Mouse (Mus musculus) heart, adult 8-10 months (tissue): Measurements from ENCODE around the gene Efcab1. TPM values are rescaled to one million over a fixed set of nuclear protein-coding genes. Genes with fewer than 3 reads are reported as not detected.
"Not testable (repeated sequence)": the region's sequence is repeated elsewhere in the genome, so short reads cannot be mapped to it uniquely, and the experiment has no call there.

Experiments used
- DNase-seq: peaks from one replicate; pipeline ENCODE4 v3.0.0; 2022; ENCODE audit warnings: low spot score
- total RNA-seq, 4 experiments: library from RNA; stranded (reverse); gene quantifications; 2 replicates each; pipeline ENCODE4 v1.2.4; 2022

Efcab1 gene
- total RNA-seq = not detected

GRCm38 (mm10) chr16:14906393-14907100 lies at the start of gene Efcab1:
Gene Efcab1, plus strand, starts transcription at chr16:14906606.
- DNase-seq = no peak

- DNase-seq = no peak
These were observed 47.0 kb upstream of the Efcab1 start for GRCm38 (mm10) chr16:14859443-14859842.

- DNase-seq = no peak
These were observed 21.5 kb upstream of the Efcab1 start for GRCm38 (mm10) chr16:14884916-14885315.

GRCm38 (mm10) chr16:14885372-14885771 lies 21.0 kb upstream of the Efcab1 start:
- DNase-seq = no peak

- DNase-seq = no peak
These were observed 13.9 kb upstream of the Efcab1 start for GRCm38 (mm10) chr16:14892492-14892891.

GRCm38 (mm10) chr16:14893864-14894263 lies 12.5 kb upstream of the Efcab1 start:
- DNase-seq = no peak

GRCm38 (mm10) chr16:14894713-14895112 lies 11.7 kb upstream of the Efcab1 start:
- no peak for DNase-seq

- DNase-seq = no peak
These were observed 10.9 kb upstream of the Efcab1 start for GRCm38 (mm10) chr16:14895543-14895942.

- DNase-seq = not testable (repeated sequence)
These were observed 24.3 kb downstream of the Efcab1 start for GRCm38 (mm10) chr16:14930711-14931110.

- peak; percentile 7 for DNase-seq
These were observed 30.2 kb downstream of the Efcab1 start for GRCm38 (mm10) chr16:14936478-14937166.

GRCm38 (mm10) chr16:14939552-14939951 lies 33.1 kb downstream of the Efcab1 start:
- peak; percentile 4 for DNase-seq

- DNase-seq = peak; percentile 24
These were observed 33.7 kb downstream of the Efcab1 start for GRCm38 (mm10) chr16:14939994-14940715.

- DNase-seq = peak; percentile 16
These were observed 34.5 kb downstream of the Efcab1 start for GRCm38 (mm10) chr16:14940898-14941297.

GRCm38 (mm10) chr16:14943530-14943929 lies 37.1 kb downstream of the Efcab1 start:
- DNase-seq = no peak

- DNase-seq = not testable (repeated sequence)
These were observed 41.2 kb downstream of the Efcab1 start for GRCm38 (mm10) chr16:14947561-14947960.

GRCm38 (mm10) chr16:14951894-14952293 lies 45.5 kb downstream of the Efcab1 start:
- DNase-seq = no peak

- no peak for DNase-seq
These were observed 53.3 kb downstream of the Efcab1 start for GRCm38 (mm10) chr16:14959743-14960142.

- no peak for DNase-seq
These were observed 67.3 kb downstream of the Efcab1 start for GRCm38 (mm10) chr16:14973696-14974095.

GRCm38 (mm10) chr16:14979228-14979627 lies 72.8 kb downstream of the Efcab1 start:
- no peak for DNase-seq

- DNase-seq = peak; percentile 7
These were observed 83.3 kb downstream of the Efcab1 start for GRCm38 (mm10) chr16:14989614-14990268.

- no peak for DNase-seq
These were observed 84.6 kb downstream of the Efcab1 start for GRCm38 (mm10) chr16:14991001-14991400.
